Mouse (Mus musculus) left cerebral cortex, postnatal 25 days (tissue): ENCODE results near the gene Mmp10. TPM values are rescaled to one million over a fixed set of nuclear protein-coding genes. Genes with fewer than 3 reads are reported as not detected.

Source experiments
- DNase-seq, 2 experiments: peaks; one replicate each; pipeline ENCODE4 v3.0.0; 2022; ENCODE audit warnings: low spot score in 2 of 2, mixed read lengths in 1 of 2
- intact Hi-C: fragments of 180-260 bp; cut with DNase I; formaldehyde crosslinking; loops from one replicate; pipeline ENCODE4 v1.15.1; 2025
- total RNA-seq, 2 experiments: library from RNA; stranded (reverse); gene quantifications; 2 replicates each; pipeline ENCODE4 v1.2.3; 2021

Gene Mmp10
- total RNA-seq: not detected

DNA sequence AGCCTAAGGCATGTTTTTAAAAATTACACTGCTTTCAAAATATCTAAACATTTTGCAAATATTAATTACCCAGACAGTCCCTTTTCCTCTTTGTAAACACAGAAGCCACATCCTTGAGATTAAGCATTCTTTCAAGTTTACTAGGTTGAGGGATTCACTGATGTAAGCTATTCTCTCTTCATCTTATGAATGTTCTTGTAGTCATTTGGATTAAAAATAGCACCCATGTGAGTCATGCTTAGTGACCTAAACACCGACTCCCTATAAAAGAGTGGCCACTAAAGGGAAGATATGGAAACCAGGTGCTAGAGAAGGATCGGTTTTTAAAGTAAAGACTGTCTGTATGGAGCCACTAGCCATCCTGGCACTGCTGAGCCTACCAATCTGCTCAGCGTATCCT, at the start of gene Mmp10:
TSS of gene Mmp10 (plus strand) at position 302 of the 400 bp plus-strand sequence.
- intact Hi-C loops: loop anchor here (5.0 kb wide), 1 partner anchor 50 kb away; no protein-coding TSS in a partner anchor
- DNase-seq: no peak

- no peak for DNase-seq
- intact Hi-C loops: loop anchor here (5.0 kb wide), 1 partner anchor 49 kb away; the partner anchor contains the start of gene Mmp10
Observed at GRCm38 (mm10) chr9:7453302-7453701, 48.9 kb upstream of the Mmp10 start.

- intact Hi-C loops: no loop called here
- DNase-seq: no peak
Observed at GRCm38 (mm10) chr9:7470262-7470661, 31.9 kb upstream of the Mmp10 start.

DNA sequence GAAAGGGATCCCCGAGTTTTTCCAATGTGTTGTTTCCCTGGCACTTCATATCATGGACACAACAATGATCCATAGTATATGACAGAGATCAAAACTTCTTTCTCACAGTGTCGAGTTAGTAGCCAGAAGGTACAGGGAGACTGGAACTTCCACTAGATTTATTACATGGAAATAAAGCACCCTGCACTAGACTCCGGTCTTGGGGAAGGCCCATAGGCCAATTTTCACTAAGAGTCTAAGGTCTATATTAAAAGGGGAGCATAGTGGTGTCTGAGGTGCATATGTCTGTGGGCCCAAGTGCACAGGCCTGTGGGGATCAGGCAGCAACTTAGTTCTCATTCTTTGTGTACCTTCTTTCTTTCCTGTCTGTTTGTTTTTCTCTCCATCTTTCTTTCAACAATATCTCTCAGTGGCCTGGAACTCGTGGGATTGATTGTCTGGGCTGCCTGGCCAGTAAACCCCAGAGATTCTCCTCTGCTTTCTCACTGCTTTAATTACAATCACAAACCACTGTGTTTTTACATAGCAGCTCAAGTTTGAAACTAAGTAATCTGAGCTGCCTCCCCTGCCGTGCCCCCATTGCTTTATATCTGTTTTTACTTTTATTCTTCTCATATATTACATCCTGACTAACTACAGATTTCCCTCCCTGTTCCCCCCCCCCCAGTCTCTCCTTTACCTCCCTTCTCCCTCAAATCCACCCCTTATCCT, 18.3 kb upstream of the Mmp10 start:
- no peak for DNase-seq
- intact Hi-C loops: no loop called here

- no peak for DNase-seq
- intact Hi-C loops: loop anchor here (5.0 kb wide), 1 partner anchor 49 kb away; no protein-coding TSS in a partner anchor
Observed at GRCm38 (mm10) chr9:7501138-7501537, 1.0 kb upstream of the Mmp10 start.

DNA sequence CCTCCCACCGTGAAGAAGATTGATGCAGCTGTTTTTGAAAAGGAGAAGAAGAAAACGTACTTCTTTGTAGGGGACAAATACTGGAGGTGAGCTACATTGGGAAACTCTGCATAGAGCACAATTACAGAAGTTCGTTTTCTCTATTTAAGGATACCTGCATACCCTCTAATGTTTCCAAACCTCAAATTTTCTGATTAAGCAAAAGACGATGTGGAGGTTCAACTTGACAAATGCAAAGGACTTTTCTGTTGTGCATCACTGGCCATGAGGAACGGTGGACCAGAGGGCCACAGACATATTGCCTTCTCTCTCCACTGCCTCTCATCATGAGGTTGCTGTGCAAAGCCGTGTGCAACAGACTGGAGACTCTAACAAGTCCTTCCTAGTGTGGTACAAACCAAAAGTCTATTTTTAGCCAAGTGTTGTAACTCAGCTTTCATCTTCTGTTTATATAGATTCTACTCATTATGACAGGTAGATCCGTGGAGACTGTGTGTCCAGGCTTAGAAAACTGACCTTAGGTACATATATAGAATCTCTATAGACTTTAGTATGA, 5.2 kb downstream of the Mmp10 start:
- no peak for DNase-seq
- intact Hi-C loops: no loop called here

- no peak for DNase-seq
- intact Hi-C loops: no loop called here
Observed at GRCm38 (mm10) chr9:7509619-7510233, 7.6 kb downstream of the Mmp10 start.

- intact Hi-C loops: no loop called here
- DNase-seq: no peak
Observed at GRCm38 (mm10) chr9:7517944-7518571, 15.9 kb downstream of the Mmp10 start.

DNA sequence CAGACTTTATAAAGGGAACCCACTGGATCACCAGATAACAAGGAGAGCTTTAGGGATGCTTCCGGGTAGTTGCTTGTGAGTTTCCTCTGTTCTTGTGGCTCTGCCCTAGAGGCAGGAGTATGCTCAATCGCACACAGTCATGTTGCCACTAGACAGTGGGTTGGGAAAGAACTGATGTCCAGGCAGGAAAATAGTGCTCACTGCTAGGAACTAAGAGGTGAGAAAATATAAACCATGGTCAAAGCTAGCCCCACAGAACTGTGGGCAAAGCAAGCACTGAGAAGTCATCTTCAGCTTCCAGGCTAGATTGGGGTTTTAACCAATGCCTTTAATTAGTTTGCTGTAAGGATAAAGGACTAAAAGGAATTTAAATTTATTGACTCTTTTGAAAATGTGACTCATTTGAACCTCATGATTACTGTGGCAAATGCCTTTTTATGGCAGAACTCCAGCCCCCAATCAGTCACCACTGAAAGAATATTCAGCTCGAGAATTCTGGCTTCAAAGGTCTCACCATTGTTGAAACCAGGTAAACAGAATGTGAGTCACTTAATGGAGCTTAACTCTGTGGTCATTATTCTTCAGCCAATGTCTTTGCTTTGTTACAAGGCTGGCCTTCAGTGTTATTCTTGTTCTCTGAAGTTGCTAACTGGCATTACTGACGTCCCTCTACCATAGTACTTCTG, 24.2 kb downstream of the Mmp10 start:
- DNase-seq: no peak
- intact Hi-C loops: no loop called here

DNA sequence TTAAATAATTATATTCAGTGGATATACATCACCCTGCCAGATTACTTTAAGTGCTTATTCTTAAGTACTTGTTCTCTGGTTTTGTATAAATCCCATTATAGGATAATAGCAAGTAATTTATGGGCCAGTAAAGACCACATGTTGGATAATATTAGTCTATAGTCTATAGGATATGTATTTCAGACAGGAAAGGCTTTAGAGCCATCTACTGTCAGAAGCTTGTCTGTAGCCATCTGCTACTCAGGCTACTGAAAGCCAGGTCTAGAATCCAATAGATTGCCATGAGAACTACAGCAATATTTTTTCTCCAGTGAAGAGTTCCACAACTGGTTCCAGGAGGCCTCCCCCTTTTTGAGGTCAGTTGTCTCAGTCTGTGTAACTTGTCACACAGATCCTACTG, 40.6 kb downstream of the Mmp10 start:
- no peak for DNase-seq
- intact Hi-C loops: no loop called here

GRCm38 (mm10) chr9:7544923-7545457, 42.8 kb downstream of the Mmp10 start:
- DNase-seq: no peak
- intact Hi-C loops: no loop called here

- intact Hi-C loops: no loop called here
- no peak for DNase-seq
Observed at GRCm38 (mm10) chr9:7545471-7545870, 43.3 kb downstream of the Mmp10 start.

DNA sequence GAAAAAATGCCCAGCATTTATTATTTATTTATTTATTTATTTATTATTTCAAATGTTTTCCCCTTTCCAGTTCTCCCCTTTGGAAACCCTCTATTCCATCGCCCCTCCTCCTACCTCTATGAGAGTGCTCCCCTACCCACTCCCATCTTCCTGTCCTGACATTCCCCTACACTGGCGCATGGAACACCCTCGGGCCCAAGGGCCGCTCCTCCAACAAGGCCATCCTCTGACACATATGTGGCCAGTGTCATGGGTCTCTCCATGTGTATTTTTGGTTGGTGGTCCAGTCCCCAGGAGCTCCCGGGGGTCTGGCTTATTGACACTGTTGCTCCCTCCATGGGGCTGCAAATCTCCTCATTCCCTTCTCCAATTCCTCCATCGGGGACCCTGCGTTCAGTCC, 43.8 kb downstream of the Mmp10 start:
- DNase-seq: no peak
- intact Hi-C loops: no loop called here

- DNase-seq: no peak
- intact Hi-C loops: loop anchor here (5.0 kb wide), 1 partner anchor 45 kb away; no protein-coding TSS in a partner anchor
Observed at GRCm38 (mm10) chr9:7551943-7552342, 49.8 kb downstream of the Mmp10 start.

- intact Hi-C loops: loop anchor here (5.0 kb wide), 1 partner anchor 44 kb away; no protein-coding TSS in a partner anchor
Observed at GRCm38 (mm10) chr9:7553536-7553935, 51.4 kb downstream of the Mmp10 start.

GRCm38 (mm10) chr9:7554382-7554781, 52.2 kb downstream of the Mmp10 start:
- DNase-seq: peak in 1 of 2 experiments; percentile 13

More at GRCm38 (mm10) chr9:7553536-7553935, 51.4 kb downstream of the Mmp10 start:
- no peak for DNase-seq

GRCm38 (mm10) chr9:7558221-7559017, 56.3 kb downstream of the Mmp10 start, which contains the start of gene Mmp8:
Gene Mmp8 (plus strand): TSS chr9:7558456.
- no peak for DNase-seq
- intact Hi-C loops: no loop called here

More at GRCm38 (mm10) chr9:7554382-7554781, 52.2 kb downstream of the Mmp10 start:
- intact Hi-C loops: loop anchor here (5.0 kb wide), 1 partner anchor 43 kb away; no protein-coding TSS in a partner anchor
